Mouse (Mus musculus): ENCODE data around the gene Gm17359.

Gm17359 gene

GRCm38 (mm10) chr3:79336044-79336766 is at the start of gene Gm17359:
Gene Gm17359 (plus strand): TSS chr3:79336661.
- in situ Hi-C loops (cut with MboI; ENCODE audit: low sequenced_read_pairs), result no loop called here

GRCm38 (mm10) chr3:79287108-79287576 is 49.3 kb upstream of the Gm17359 start:
- in situ Hi-C loops (cut with MboI; ENCODE audit: low sequenced_read_pairs), result no loop called here

- in situ Hi-C loops (cut with MboI; ENCODE audit: low sequenced_read_pairs), result no loop called here
These were observed 48.6 kb upstream of the Gm17359 start for GRCm38 (mm10) chr3:79287699-79288458.

GRCm38 (mm10) chr3:79289050-79289449 is 47.4 kb upstream of the Gm17359 start:
- in situ Hi-C loops (cut with MboI; ENCODE audit: low sequenced_read_pairs), result no loop called here

- in situ Hi-C loops (cut with MboI; ENCODE audit: low sequenced_read_pairs), result no loop called here
These were observed 43.4 kb upstream of the Gm17359 start for GRCm38 (mm10) chr3:79293023-79293422.

GRCm38 (mm10) chr3:79294701-79295100 is 41.8 kb upstream of the Gm17359 start:
- in situ Hi-C loops (cut with MboI; ENCODE audit: low sequenced_read_pairs), result no loop called here

- in situ Hi-C loops (cut with MboI; ENCODE audit: low sequenced_read_pairs), result no loop called here
These were observed 40.4 kb upstream of the Gm17359 start for GRCm38 (mm10) chr3:79296049-79296448.

- in situ Hi-C loops (cut with MboI; ENCODE audit: low sequenced_read_pairs), result no loop called here
These were observed 39.9 kb upstream of the Gm17359 start for GRCm38 (mm10) chr3:79296586-79296985.

GRCm38 (mm10) chr3:79297281-79297680 is 39.2 kb upstream of the Gm17359 start:
- in situ Hi-C loops (cut with MboI; ENCODE audit: low sequenced_read_pairs), result no loop called here

GRCm38 (mm10) chr3:79299401-79299800 is 37.1 kb upstream of the Gm17359 start:
- in situ Hi-C loops (cut with MboI; ENCODE audit: low sequenced_read_pairs), result no loop called here

- in situ Hi-C loops (cut with MboI; ENCODE audit: low sequenced_read_pairs), result no loop called here
These were observed 27.9 kb upstream of the Gm17359 start for GRCm38 (mm10) chr3:79308605-79309004.

- in situ Hi-C loops (cut with MboI; ENCODE audit: low sequenced_read_pairs), result no loop called here
These were observed 26.3 kb upstream of the Gm17359 start for GRCm38 (mm10) chr3:79310184-79310583.

GRCm38 (mm10) chr3:79311895-79312294 is 24.6 kb upstream of the Gm17359 start:
- in situ Hi-C loops (cut with MboI; ENCODE audit: low sequenced_read_pairs), result no loop called here

- in situ Hi-C loops (cut with MboI; ENCODE audit: low sequenced_read_pairs), result no loop called here
These were observed 22.3 kb upstream of the Gm17359 start for GRCm38 (mm10) chr3:79314006-79314698.

GRCm38 (mm10) chr3:79324697-79325526 is 11.5 kb upstream of the Gm17359 start:
- in situ Hi-C loops (cut with MboI; ENCODE audit: low sequenced_read_pairs), result no loop called here

GRCm38 (mm10) chr3:79329691-79330315 is 6.7 kb upstream of the Gm17359 start:
- in situ Hi-C loops (cut with MboI; ENCODE audit: low sequenced_read_pairs), result no loop called here

- in situ Hi-C loops (cut with MboI; ENCODE audit: low sequenced_read_pairs), result no loop called here
These were observed 3.4 kb upstream of the Gm17359 start for GRCm38 (mm10) chr3:79333051-79333450.

- in situ Hi-C loops (cut with MboI; ENCODE audit: low sequenced_read_pairs), result no loop called here
These were observed 2.7 kb upstream of the Gm17359 start for GRCm38 (mm10) chr3:79333643-79334200.

- in situ Hi-C loops (cut with MboI; ENCODE audit: low sequenced_read_pairs), result no loop called here
These were observed 4.3 kb downstream of the Gm17359 start for GRCm38 (mm10) chr3:79340737-79341136.
